7 mouse cellular contexts compared by ENCODE assay signal in the genomic region with DNA sequence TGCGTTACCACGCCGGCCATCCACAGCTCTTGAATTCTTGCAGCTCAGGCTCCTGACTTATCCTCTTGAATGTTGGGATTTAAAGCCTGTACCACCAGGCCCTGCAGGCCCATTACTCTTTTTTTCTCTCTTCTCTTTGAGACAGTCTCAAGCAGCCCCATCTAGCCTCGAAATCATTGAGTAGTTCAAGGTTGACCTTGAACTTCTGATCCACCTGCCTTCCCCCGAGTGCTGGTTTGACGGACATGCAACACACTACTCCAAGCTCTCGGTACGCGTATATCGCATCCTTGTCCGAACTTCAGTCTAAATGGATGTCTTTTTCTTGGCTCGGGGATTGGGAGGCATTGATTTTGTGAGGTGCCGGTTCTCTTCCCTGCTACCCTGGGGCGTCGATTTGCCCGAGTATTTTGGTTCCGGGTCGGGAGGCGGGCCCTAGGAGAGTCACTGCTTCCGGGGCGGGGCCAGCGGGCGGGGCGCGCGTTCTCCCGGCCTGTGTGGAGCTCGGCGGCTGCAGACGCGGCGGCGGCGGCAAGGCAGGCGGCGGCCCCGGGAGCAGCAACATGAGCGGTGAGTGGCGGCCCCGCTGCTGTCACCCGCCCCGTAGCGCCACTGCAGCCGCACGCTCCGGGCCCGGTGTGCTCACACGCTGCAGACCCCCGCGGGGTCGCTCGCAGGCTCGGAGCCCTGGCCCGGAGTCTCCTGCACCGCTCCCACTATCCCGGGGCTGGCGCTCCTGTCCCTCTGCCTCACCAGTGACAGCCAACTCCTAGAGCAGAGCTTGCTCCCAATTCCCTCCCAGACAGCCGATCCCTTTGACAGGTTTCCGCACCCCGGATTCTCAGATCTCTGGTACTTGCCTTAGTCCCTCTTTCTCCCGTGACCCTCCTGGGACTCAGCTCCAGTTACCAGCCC. TPM values are rescaled to one million over a fixed set of nuclear protein-coding genes. Genes with fewer than 3 reads are reported as not detected.
A peak's percentile ranks its signal among the peaks of the same experiment; 100 is the strongest.
DNase-seq lines count a peak whose midpoint lies in the region; ATAC-seq and TF ChIP-seq lines count a peak whose summit lies in the region.

Gene Snx29 (plus strand): TSS at position 500 of the 915 bp plus-strand sequence.

- peak within 1 kb of the TSS; percentile 81 for H3K4me3 ChIP-seq in intestine, postnatal 0 days (ENCODE audit: low read depth, low read length)
- peak within 1 kb of the TSS; percentile 92 for H3K4me3 ChIP-seq in midbrain, embryonic 12.5 days
- peak within 1 kb of the TSS; percentile 80 for H3K4me3 ChIP-seq in small intestine, adult 2 months (ENCODE audit: low read depth, low read length)

- H3K27me3 ChIP-seq in intestine, postnatal 0 days (replicated peaks; ENCODE audit: control insufficient read depth, insufficient read depth, low read length), result no peaks in the 10 kb centered on the region
- H3K27me3 ChIP-seq in midbrain, embryonic 12.5 days, result no peaks in the 10 kb centered on the region
- no peaks in the 10 kb centered on the region for H3K27me3 ChIP-seq in small intestine, adult 2 months (ENCODE audit: control insufficient read depth, insufficient read depth, low read length)

- peak within 1 kb of the TSS; percentile 71 for H3K27ac ChIP-seq in intestine, postnatal 0 days (ENCODE audit: low read depth, low read length)
- peak within 1 kb of the TSS; percentile 87 for H3K27ac ChIP-seq in midbrain, embryonic 12.5 days (replicated peaks)
- peak within 1 kb of the TSS; percentile 48 for H3K27ac ChIP-seq in small intestine, adult 2 months (ENCODE audit: insufficient read depth, low read depth, low read length)

- intact Hi-C loops in left cerebral cortex, postnatal 4 days (cut with DNase I), result no loop called here

- WGBS in intestine, postnatal 0 days, result 4% methylated on average over 61 of the region's 61 CpGs
- WGBS in midbrain, embryonic 12.5 days, result 5% methylated on average over 49 of the region's 61 CpGs
- WGBS in small intestine, adult 2 months, result 5% methylated on average over 61 of the region's 61 CpGs

- peak; percentile 32; the same call in 1 of the 2 replicates for TF ChIP-seq CTCF in intestine, postnatal 0 days (IDR thresholded peaks at IDR 0.05; ENCODE audit: low read depth)
- no peak for TF ChIP-seq CTCF in small intestine, adult 2 months (IDR thresholded peaks at IDR 0.05; ENCODE audit: extremely low read depth, insufficient read length, insufficient replicate concordance, low read depth, low read length)

- TF ChIP-seq POLR2A in small intestine, adult 2 months (IDR thresholded peaks at IDR 0.05; ENCODE audit: low read depth, low read length), result peak; percentile 76; the same call in 1 of the 2 replicates

- peak within 1 kb of the TSS; percentile 82 for H3K4me2 ChIP-seq in intestine, postnatal 0 days (replicated peaks; ENCODE audit: low read depth)
- H3K4me2 ChIP-seq in midbrain, embryonic 12.5 days (replicated peaks), result peak within 1 kb of the TSS; percentile 94

- peak; percentile 96 for ATAC-seq in intestine, postnatal 0 days
- peak; percentile 99 for ATAC-seq in midbrain, embryonic 12.5 days (ENCODE audit: low FRiP score, low read depth)

- no peaks in the 10 kb centered on the region for H3K9me3 ChIP-seq in intestine, postnatal 0 days (ENCODE audit: control insufficient read depth)
- no peaks in the 10 kb centered on the region for H3K9me3 ChIP-seq in midbrain, embryonic 12.5 days

- peak within 1 kb of the TSS; percentile 84 for H3K9ac ChIP-seq in intestine, postnatal 0 days (ENCODE audit: low read depth, low read length)
- peak within 1 kb of the TSS; percentile 90 for H3K9ac ChIP-seq in midbrain, embryonic 12.5 days (replicated peaks)

- no peaks in the 10 kb centered on the region for H3K36me3 ChIP-seq in intestine, postnatal 0 days (ENCODE audit: control insufficient read depth, insufficient read depth)
- no peaks in the 10 kb centered on the region for H3K36me3 ChIP-seq in midbrain, embryonic 12.5 days
- no peaks in the 10 kb centered on the region for H3K36me3 ChIP-seq in small intestine, adult 2 months (ENCODE audit: control insufficient read depth, insufficient read depth, low read length)

- peak; percentile 93 for DNase-seq in adrenal gland, adult 8-10 months
- DNase-seq in embryo, embryonic 9.5 days (ENCODE audit: extremely low spot score), result peak; percentile 98
- peak; percentile 37 for DNase-seq in gonadal fat pad, adult 2 months (ENCODE audit: low read depth)
- peak; percentile 97 for DNase-seq in left cerebral cortex, postnatal 4 days

- H3K4me1 ChIP-seq in intestine, postnatal 0 days (replicated peaks; ENCODE audit: control insufficient read depth, insufficient read depth, low read length), result 0 out of 2 replicates have a peak, but pooled peaks cover 5% of the 10 kb centered on the region
- H3K4me1 ChIP-seq in midbrain, embryonic 12.5 days, result peaks cover 12% of the 10 kb centered on the region
- peaks cover 3% of the 10 kb centered on the region; the same call in 1 of the 2 replicates for H3K4me1 ChIP-seq in small intestine, adult 2 months (ENCODE audit: control insufficient read depth, insufficient read depth, insufficient read length, low read length)

RNA-seq across cellular contexts. Expression of gene Snx29, which starts in this region (rescaled TPM):
- total RNA-seq in adrenal gland, adult 8-10 months (2022), result 10 to 100 TPM; 17.2 to 35.2 (median 21.6) TPM
- 5.6 and 6.1 TPM in 2 replicates for polyA plus RNA-seq in gonadal fat pad, adult 2 months (2012; rRNA removed)
- 1.9 and 4.0 TPM in 2 replicates for polyA plus RNA-seq in intestine, postnatal 0 days (2015; fragmentation: Nextera tagmentation; extraction: Ambion mirVana)
- total RNA-seq in left cerebral cortex, postnatal 4 days (2021), result 10 to 100 TPM; 46.2 to 46.6 TPM
- 19.6 and 19.9 TPM in 2 replicates for polyA plus RNA-seq in midbrain, embryonic 12.5 days (2016; fragmentation: Nextera tagmentation; extraction: Ambion mirVana)
- 1.8 and 6.0 TPM in 2 replicates for polyA plus RNA-seq in small intestine, adult 2 months (2012; rRNA removed)

Comparison
In these comparisons a context has a peak if more than half of its experiments do, and no peak if none do; other contexts are left out.
1. Peak in every context shown above with its lines: DNase-seq, ATAC-seq, H3K4me3 ChIP-seq and H3K27ac ChIP-seq.
2. DNase-seq: peak in every context shown above with its lines; median percentile 98 in embryo, embryonic 9.5 days; 97 in left cerebral cortex, postnatal 4 days; 93 in adrenal gland, adult 8-10 months; 37 in gonadal fat pad, adult 2 months.